Mouse (Mus musculus) heart, adult 2 months (tissue): ENCODE results near the gene Vps45. TPM values are rescaled to one million over a fixed set of nuclear protein-coding genes. Genes with fewer than 3 reads are reported as not detected.
A peak's percentile ranks its signal among the peaks of the same experiment; 100 is the strongest.

Source experiments
- DNase-seq, 2 experiments: peaks; one replicate each; pipeline ENCODE4 v3.0.0; 2021
- H3K27ac ChIP-seq: fragments of 200-600 bp; 2 replicates; pipeline ENCODE4 v1.8.1; 2022
- H3K27me3 ChIP-seq: fragments of 200-500 bp; 2 replicates; pipeline ENCODE4 v1.6.1; 2012; ENCODE audit warnings: mild to moderate bottlenecking, low read length, inconsistent platforms, mixed read lengths; ENCODE audit not compliant: control insufficient read depth, insufficient read depth
- H3K36me3 ChIP-seq: fragments of 200-500 bp; 2 replicates; pipeline ENCODE4 v1.6.1; 2012; ENCODE audit warnings: low read length, inconsistent platforms; ENCODE audit not compliant: control insufficient read depth, insufficient read depth
- H3K4me1 ChIP-seq: fragments of 200-500 bp; 2 replicates; pipeline ENCODE4 v1.6.1; 2011; ENCODE audit warnings: low read length; ENCODE audit not compliant: control insufficient read depth, insufficient read depth
- H3K4me3 ChIP-seq: fragments of 200-600 bp; 2 replicates; pipeline ENCODE4 v1.8.1; 2022
- H3K79me2 ChIP-seq: fragments of 200-500 bp; replicated peaks from 2 replicates; pipeline ENCODE4 v1.6.1; 2012; ENCODE audit warnings: mild to moderate bottlenecking, inconsistent platforms, low read length, moderate library complexity, mixed read lengths; ENCODE audit not compliant: control insufficient read depth, insufficient read depth
- H3K9ac ChIP-seq: fragments of 200-500 bp; 2 replicates; pipeline ENCODE4 v1.6.1; 2012; ENCODE audit warnings: low read depth, mild to moderate bottlenecking, control low read depth, inconsistent platforms, low read length, mixed read lengths
- CTCF ChIP-seq: fragments of 200-600 bp; IDR thresholded peaks from 2 replicates; pipeline ENCODE4 v1.8.1; 2022; ENCODE audit warnings: antibody characterized with exemption, mild to moderate bottlenecking, moderate library complexity
- EP300 ChIP-seq: fragments of 200-500 bp; IDR thresholded peaks from 2 replicates; pipeline ENCODE4 v1.6.1; 2011; ENCODE audit warnings: low read depth, low read length, control low read depth; ENCODE audit not compliant: insufficient read depth
- POLR2A ChIP-seq: fragments of 200-500 bp; IDR thresholded peaks from 2 replicates; pipeline ENCODE4 v1.6.1; 2011; ENCODE audit warnings: mild to moderate bottlenecking, low read depth, low read length, control low read depth; ENCODE audit not compliant: insufficient read depth
- WGBS: fragments of 180-500 bp; shearing (Covaris S2); methylation state at CpG from one replicate; pipeline ENCODE4 v1.1.7; 2018; 5-methylcytosine and 5-hydroxymethylcytosine counted together
- intact Hi-C: fragments of 180-260 bp; cut with DNase I; formaldehyde crosslinking; loops from one replicate; pipeline ENCODE4 v1.15.1; 2025
- polyA plus RNA-seq: library from polyadenylated mRNA; depleted of rRNA; stranded (reverse); fragments of >200 nt; gene quantifications from 2 replicates; pipeline ENCODE4 v1.2.3, GENCODE M21; 2012
- total RNA-seq, 2 experiments: library from RNA; stranded (reverse); gene quantifications; 2 replicates each; pipeline ENCODE4 v1.2.3; 2021

Gene Vps45
- total and polyA plus RNA-seq, 3 experiments, result 4.3 to 24.5 (median 23.0) TPM

- DNase-seq, result no peak
- whole genome bisulfite sequencing, result 90% methylated on average over 4 of the region's 4 CpGs
- no peaks in the 10 kb centered on the region for H3K79me2 ChIP-seq
- no peak overlapping the region for H3K4me3 ChIP-seq
- no peaks in the 10 kb centered on the region for H3K27me3 ChIP-seq
- intact Hi-C loops, result no loop called here
- no peak for TF ChIP-seq EP300
- no peak for TF ChIP-seq CTCF
- TF ChIP-seq POLR2A, result no peak
- H3K4me1 ChIP-seq, result no peaks in the 10 kb centered on the region
- H3K9ac ChIP-seq, result no peak overlapping the region
- H3K27ac ChIP-seq, result no peak overlapping the region
- H3K36me3 ChIP-seq, result no peaks in the 10 kb centered on the region
Observed at GRCm38 (mm10) chr3:96033046-96033445, 25.2 kb downstream of the Vps45 start.

- H3K9ac ChIP-seq, result no peak overlapping the region
- TF ChIP-seq POLR2A (no peak), CTCF (no peak), EP300 (no peak)
- WGBS, result 87% methylated on average over 6 of the region's 6 CpGs
- no peaks in the 10 kb centered on the region for H3K79me2 ChIP-seq
- H3K36me3 ChIP-seq, result no peaks in the 10 kb centered on the region
- DNase-seq, result no peak
- H3K4me3 ChIP-seq, result no peak overlapping the region
- H3K27ac ChIP-seq, result no peak overlapping the region
- H3K27me3 ChIP-seq, result no peaks in the 10 kb centered on the region
- H3K4me1 ChIP-seq, result no peaks in the 10 kb centered on the region
- intact Hi-C loops, result no loop called here
Observed at GRCm38 (mm10) chr3:96032652-96033017, 25.6 kb downstream of the Vps45 start.

- Histone ChIP-seq H3K27ac (no peak overlapping the region), H3K27me3 (no peaks in the 10 kb centered on the region), H3K36me3 (no peaks in the 10 kb centered on the region), H3K79me2 (no peaks in the 10 kb centered on the region), H3K9ac (no peak overlapping the region), H3K4me1 (no peaks in the 10 kb centered on the region), H3K4me3 (no peak overlapping the region)
- WGBS, result 67% methylated on average over 6 of the region's 6 CpGs
- no peak for TF ChIP-seq CTCF
- no peak for TF ChIP-seq POLR2A
- TF ChIP-seq EP300, result no peak
- peak in 1 of 2 experiments; percentile 15 for DNase-seq
- intact Hi-C loops, result no loop called here
Observed at GRCm38 (mm10) chr3:96031991-96032651, 26.1 kb downstream of the Vps45 start.

- intact Hi-C loops, result no loop called here
- no peak overlapping the region for H3K4me3 ChIP-seq
- WGBS, result 56% methylated on average over 11 of the region's 11 CpGs
- H3K4me1 ChIP-seq, result no peaks in the 10 kb centered on the region
- H3K27me3 ChIP-seq, result no peaks in the 10 kb centered on the region
- no peak for DNase-seq
- TF ChIP-seq CTCF (no peak), POLR2A (no peak), EP300 (no peak)
- H3K79me2 ChIP-seq, result no peaks in the 10 kb centered on the region
- H3K27ac ChIP-seq, result peak overlapping the region; percentile 52; the same call in 1 of the 2 replicates
- no peaks in the 10 kb centered on the region for H3K36me3 ChIP-seq
- H3K9ac ChIP-seq, result no peak overlapping the region
Observed at GRCm38 (mm10) chr3:96029766-96030165, 28.5 kb downstream of the Vps45 start.

- 83% methylated on average over 3 of the region's 3 CpGs for WGBS
- DNase-seq, result peak in 1 of 2 experiments; percentile 13
- H3K9ac ChIP-seq, result no peak overlapping the region
Observed at GRCm38 (mm10) chr3:96029336-96029735, 28.9 kb downstream of the Vps45 start.

GRCm38 (mm10) chr3:96027875-96028274, 30.4 kb downstream of the Vps45 start:
- H3K36me3 ChIP-seq, result no peaks in the 10 kb centered on the region
- no peak overlapping the region for H3K27ac ChIP-seq
- H3K9ac ChIP-seq, result no peak overlapping the region
- H3K79me2 ChIP-seq, result no peaks in the 10 kb centered on the region
- no peak for DNase-seq
- TF ChIP-seq CTCF (no peak), POLR2A (no peak), EP300 (no peak)
- H3K4me1 ChIP-seq, result no peaks in the 10 kb centered on the region
- no peak overlapping the region for H3K4me3 ChIP-seq
- H3K27me3 ChIP-seq, result no peaks in the 10 kb centered on the region
- intact Hi-C loops, result no loop called here
- 87% methylated on average over 1 of the region's 1 CpGs for WGBS

More at GRCm38 (mm10) chr3:96029336-96029735, 28.9 kb downstream of the Vps45 start:
- no peaks in the 10 kb centered on the region for H3K27me3 ChIP-seq
- intact Hi-C loops, result no loop called here
- H3K27ac ChIP-seq, result peak overlapping the region; percentile 52; the same call in 1 of the 2 replicates
- no peak overlapping the region for H3K4me3 ChIP-seq
- TF ChIP-seq EP300, result no peak
- no peak for TF ChIP-seq POLR2A
- no peak for TF ChIP-seq CTCF
- H3K36me3 ChIP-seq, result no peaks in the 10 kb centered on the region
- H3K79me2 ChIP-seq, result no peaks in the 10 kb centered on the region
- no peaks in the 10 kb centered on the region for H3K4me1 ChIP-seq
